Mouse (Mus musculus) lung, postnatal 0 days (tissue): ENCODE results near the gene AY074887.

ENCODE experiments used
- CTCF ChIP-seq: IDR thresholded peaks from 2 replicates; pipeline ENCODE4 v1.5.1; 2016; ENCODE audit warnings: antibody characterized with exemption, mild to moderate bottlenecking
- EP300 ChIP-seq: IDR thresholded peaks from 2 replicates; pipeline ENCODE4 v1.6.1; 2016; ENCODE audit warnings: antibody characterized with exemption, mild to moderate bottlenecking, control low read depth

DNA sequence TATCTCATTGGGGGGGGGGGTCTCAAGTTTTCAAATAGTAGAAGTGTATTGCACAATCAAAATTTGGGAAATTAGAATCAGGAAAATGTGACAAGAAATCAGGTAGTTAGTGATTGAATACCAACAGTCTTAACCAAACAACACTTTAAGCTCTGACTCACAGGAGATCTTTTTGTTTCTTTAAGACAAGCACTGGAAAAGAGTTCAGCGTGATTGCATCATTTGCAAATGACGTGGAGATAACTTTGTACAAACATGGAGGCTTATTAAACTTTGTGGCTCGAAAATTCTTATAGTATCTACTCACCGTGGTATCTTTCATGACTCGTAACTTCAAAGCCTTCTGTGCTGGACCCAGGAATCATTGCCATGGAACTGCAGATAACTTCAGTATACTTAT is 41.4 kb downstream of the AY074887 start:
- TF ChIP-seq CTCF (no peak), EP300 (no peak)
